Mouse (Mus musculus) left cerebral cortex, adult 9 months (tissue): ENCODE results near the gene 1700017B05Rik.
"Not testable (repeated sequence)": the region's sequence is repeated elsewhere in the genome, so short reads cannot be mapped to it uniquely, and the experiment has no call there.

Experiments
- DNase-seq, 2 experiments: peaks; one replicate each; pipeline ENCODE4 v3.0.0; 2022; ENCODE audit warnings: low spot score in 2 of 2

Gene 1700017B05Rik

DNA sequence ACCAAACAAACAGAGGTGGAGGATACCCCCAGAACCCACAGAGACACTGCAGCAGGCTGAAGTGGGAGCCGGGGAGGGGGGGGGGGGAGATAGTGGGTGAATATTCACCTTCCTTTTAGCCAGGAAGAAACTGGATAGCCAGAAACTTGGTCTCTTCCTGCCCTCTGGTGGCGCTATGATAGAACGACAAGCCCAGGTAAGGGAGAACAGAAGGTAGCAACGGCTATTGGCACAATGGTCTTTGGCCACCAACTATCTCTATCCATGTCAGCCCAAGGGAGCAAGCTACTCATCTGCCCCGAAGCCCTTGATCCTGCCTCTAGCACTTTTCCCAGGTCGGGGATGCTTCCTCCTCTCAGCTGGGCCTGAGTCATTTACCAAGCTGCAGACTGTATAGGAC lies 42.1 kb downstream of the 1700017B05Rik start:
- peak in 1 of 2 experiments; percentile 35 for DNase-seq

DNA sequence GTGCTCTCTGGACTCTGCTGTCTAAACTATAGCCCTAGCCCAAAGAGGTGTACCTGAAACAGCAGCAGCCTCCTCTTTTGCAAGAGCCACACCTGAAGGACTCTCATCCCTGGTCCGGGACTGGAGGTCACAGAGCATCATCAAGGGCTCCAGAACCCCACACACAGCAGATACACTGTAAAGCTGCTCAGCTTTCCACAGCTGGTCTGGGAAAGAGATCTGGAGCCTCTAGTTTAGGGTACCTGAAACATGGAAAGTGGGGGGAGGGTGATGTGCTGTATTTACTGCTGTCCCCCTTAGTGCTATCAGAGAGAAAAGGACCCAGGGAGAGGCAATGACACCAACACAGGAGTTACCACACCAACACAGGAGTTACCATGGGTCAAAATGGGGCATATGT lies 42.9 kb downstream of the 1700017B05Rik start:
- no peak for DNase-seq

DNA sequence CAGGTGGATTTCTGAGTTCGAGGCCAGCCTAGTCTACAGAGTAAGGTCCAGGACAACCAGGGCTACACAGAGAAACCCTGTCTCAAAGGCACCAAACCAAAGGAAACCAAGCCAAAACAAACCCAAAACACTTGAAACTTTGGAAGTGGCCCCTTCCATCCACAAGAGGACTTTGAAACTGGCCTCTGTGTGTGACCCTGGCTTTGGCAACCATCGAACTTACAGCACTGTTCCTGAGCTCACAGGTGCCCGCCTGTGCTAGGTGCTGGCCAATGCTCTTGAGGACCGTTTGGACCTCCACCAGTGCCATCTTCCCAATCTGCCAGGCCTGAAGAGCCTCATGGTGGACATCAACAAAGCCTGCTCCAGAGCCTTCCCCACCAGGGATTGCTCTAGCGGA lies 43.6 kb downstream of the 1700017B05Rik start:
- DNase-seq: no peak

DNA sequence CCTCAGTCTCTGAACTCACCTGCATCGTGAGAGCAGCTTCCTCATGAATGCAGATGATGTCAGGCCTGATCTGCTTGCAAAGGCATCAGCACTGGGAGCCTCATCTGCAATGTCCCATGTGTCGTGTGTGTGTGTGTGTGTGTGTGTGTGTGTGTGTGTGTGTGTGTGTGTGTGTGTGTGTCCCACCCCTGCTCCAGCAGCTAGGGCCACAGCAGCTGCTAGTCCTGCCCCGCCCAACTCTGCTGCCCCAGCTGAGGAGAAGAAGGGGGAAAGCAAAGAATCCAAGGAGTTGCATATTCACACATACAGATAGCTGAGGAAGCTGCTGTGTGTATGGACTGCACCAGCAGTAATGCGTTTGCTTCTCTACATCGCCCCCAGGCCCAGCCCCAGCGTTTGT lies 45.2 kb downstream of the 1700017B05Rik start:
- DNase-seq: no peak

DNA sequence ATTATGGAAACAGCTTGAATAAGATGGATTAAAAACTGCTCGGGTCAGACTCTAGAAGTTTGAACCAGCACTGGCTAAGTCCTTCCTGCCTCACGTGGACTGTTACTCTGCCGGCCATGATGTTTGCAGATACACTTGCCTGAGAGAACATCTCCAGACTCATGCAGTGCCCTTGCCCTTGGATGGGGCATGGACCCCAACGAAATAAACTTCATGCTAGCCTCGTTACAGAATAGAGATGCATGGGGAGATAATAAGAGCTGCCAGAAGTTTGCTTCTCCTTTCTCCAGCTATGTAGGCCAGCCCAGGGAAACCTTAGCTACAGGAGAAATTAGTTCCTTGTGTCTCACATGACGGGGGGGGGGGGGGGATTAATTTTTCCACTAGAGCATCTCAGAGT lies 47.9 kb downstream of the 1700017B05Rik start:
- no peak for DNase-seq

DNA sequence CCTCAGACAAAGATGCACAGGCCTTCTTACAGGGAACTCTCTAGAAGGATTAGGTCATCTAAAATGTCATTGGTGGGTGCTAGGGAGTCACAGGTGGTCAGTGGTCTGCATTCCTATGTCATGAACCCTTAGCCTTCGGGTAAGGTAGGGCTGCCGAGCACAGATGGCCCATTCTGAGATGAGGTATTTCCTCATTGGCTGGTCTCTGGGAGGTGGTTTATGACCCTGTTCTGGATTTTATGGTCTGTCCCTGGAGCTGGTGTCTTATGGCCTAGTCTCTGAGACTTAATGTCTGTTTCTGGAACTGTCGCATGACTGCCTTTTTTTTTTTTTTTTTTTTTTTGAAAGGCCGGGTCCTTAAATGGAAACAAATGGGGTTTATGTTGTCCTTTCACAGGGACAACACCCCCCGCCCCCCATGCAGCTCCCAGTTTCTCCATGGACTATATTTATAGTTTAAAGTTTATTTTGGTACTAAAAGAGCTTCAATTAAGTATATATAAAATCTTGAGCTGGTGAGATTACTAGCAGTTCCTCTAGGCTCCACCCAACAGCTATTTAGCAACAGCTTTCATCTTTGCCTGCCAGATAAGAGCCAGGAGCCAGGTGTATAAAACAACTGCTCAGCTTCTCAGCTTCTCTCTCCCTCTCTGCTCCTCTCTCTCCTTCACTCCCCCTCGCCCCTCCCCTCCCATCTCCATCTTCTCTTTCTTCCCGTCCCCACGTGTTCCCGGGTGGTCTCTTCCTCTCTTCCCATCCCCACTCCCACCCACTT lies 49.8 kb downstream of the 1700017B05Rik start:
- DNase-seq: no peak

DNA sequence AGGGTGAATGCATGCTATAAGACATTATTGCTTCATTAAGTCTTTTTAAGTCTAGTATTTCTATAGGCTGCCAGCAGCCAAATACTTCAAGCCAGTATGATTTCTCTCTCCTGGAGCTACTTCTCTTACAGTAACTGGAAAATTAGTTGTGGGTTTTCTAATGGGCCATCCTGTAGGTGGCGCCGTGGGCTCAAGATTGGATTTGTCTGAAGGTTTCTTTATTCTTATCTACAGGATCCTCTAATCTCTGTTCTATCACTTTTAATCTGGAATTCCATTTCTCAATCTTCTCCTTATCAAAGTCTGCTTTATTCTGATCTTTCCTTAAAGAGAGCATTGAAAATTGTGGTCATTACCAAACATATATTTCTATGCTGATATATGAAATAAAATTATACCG lies 53.1 kb downstream of the 1700017B05Rik start:
- DNase-seq: peak in 1 of 2 experiments; percentile 46

DNA sequence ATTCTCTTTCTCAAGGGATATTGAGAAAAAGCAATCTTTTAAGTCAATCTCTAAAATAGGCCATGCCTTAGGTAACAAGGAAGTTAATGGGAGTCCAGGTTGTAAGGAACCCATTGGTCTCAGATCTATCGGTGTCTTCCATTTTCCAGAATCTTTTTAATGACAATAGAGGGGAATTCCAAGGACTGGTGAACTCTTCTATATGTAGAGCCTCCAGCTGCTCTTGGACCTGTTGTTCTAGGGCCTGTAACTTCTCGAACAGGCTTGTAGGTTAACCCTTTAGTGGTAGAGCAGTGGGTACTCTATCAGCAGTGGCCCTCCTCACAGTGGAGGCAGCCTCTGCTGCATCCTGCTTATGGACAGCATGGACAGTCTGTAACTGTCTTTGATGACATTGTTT lies 55.5 kb downstream of the 1700017B05Rik start:
- DNase-seq: no peak

DNA sequence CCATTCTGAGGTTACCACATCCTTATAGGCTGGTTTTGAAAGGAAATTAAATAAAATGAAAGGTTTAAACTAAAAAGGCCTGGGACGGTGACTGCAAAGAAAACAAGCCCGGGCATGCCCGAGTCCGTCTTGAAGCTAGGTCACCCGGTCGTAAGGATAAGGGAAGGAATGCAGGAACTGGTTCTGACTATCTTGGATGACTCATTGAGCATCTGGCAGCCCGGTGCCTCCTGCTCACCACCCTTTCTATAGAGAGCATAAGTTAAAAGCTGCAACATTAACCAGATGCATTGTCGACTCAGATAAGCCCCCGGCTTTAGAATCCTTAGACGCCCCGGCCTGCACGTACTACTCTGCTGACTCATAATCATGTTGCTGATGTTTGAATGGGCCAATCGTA lies 58.8 kb downstream of the 1700017B05Rik start:
- not testable (repeated sequence) for DNase-seq
